Mouse (Mus musculus): Measurements from ENCODE around the gene Vps37c. TPM values are rescaled to one million over a fixed set of nuclear protein-coding genes. Genes with fewer than 3 reads are reported as not detected.
A peak's percentile ranks its signal among the peaks of the same experiment; 100 is the strongest.

The Vps37c gene
- 11.7 and 12.1 TPM in 2 replicates for polyA plus RNA-seq (2015; fragmentation: Nextera tagmentation; extraction: Ambion mirVana)

DNA sequence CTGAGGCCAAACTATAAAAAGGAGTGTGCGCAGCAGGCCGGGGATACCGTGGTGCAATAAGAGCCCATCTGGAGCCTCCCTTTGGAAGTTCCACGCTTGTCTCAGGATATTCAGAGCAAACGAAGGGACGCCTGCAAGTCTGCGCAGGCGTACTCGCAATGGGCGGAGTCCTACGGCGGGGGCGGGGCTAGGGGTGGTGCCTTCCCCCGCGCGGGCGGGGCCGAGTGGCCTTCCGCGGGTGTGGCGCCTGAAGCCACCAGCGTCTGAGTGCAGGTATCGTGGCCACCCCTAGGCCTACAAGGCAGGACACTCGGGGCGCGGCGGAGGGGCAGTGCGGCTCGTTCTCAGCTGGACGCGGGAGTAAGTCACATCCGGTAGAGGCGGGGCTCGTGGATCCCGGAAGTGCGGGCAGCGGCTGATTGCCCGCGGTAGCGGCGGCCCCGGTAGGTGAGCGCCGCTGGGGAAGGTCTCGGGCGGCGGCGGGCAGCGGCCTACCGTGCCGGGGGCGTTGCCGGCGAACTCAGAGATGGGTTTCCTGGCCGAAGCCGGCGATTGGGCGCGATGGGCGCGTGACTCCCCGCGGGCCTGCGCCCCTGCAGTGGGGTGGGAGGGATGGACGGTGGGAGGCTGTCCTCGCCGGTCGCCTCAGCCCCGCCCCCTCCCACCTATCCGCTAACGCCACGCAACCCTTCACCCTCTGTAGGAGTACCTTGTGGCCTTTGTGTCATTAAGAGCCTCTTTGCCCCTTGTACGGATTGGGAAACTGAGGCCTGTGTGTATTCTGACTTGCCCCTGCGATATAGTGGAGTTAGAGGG is at the start of gene Vps37c:
Gene Vps37c (plus strand): TSS at position 199 of the 816 bp plus-strand sequence.
- WGBS (ENCODE audit: insufficient replicate concordance): 0% methylated on average over 73 of the region's 74 CpGs
- ATAC-seq (ENCODE audit: low read depth): peak; percentile 92
- H3K4me1 ChIP-seq (ENCODE audit: control insufficient read depth, low read depth, low read length): peaks cover 48% of the 10 kb centered on the region
- peak within 1 kb of the TSS; percentile 79 for H3K4me2 ChIP-seq (ENCODE audit: low read depth, low read length)
- peak within 1 kb of the TSS; percentile 97 for H3K27ac ChIP-seq (ENCODE audit: low read length)
- H3K4me3 ChIP-seq (ENCODE audit: low read depth, low read length): peak within 1 kb of the TSS; percentile 88
- no peaks in the 10 kb centered on the region for H3K36me3 ChIP-seq (ENCODE audit: control insufficient read depth, insufficient read depth)
- no peaks in the 10 kb centered on the region for H3K9me3 ChIP-seq (replicated peaks; ENCODE audit: control insufficient read depth, low read length)
- H3K9ac ChIP-seq (ENCODE audit: low read depth, low read length): peak within 1 kb of the TSS; percentile 87
- H3K27me3 ChIP-seq (ENCODE audit: control insufficient read depth, insufficient read depth, low read depth, low read length): no peaks in the 10 kb centered on the region

DNA sequence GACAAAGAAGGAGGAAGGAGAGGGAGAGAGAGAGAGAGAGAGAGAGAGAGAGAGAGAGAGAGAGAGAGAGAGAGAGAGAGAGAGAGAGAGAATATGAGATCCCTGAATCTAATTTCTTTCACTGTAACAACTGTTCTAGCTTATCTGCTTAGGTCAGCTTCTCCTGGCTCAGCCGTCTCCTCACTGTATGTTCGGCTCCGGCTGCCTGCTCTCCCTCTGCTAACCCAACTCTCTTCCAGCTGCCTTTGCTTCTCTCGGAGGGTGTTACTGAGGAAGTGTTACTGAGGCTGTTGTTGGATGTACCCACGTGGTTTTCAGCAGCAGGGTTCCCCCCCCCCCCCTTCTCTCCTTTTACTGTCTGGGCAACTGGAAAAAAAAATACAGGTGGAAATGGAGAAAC is 48.5 kb upstream of the Vps37c start:
- 10% methylated on average over 5 of the region's 5 CpGs for WGBS (ENCODE audit: insufficient replicate concordance)
- Histone ChIP-seq H3K27me3 (ENCODE audit: control insufficient read depth, insufficient read depth, low read depth, low read length) (no peaks in the 10 kb centered on the region), H3K9ac (ENCODE audit: low read depth, low read length) (no peak overlapping the region), H3K27ac (ENCODE audit: low read length) (0 out of 2 replicates have a peak overlapping the region, but pooled peaks have one; percentile 42), H3K4me2 (ENCODE audit: low read depth, low read length) (peak overlapping the region; percentile 26; the same call in 1 of the 2 replicates), H3K36me3 (ENCODE audit: control insufficient read depth, insufficient read depth) (no peaks in the 10 kb centered on the region), H3K9me3 (replicated peaks; ENCODE audit: control insufficient read depth, low read length) (no peaks in the 10 kb centered on the region), H3K4me3 (ENCODE audit: low read depth, low read length) (no peak overlapping the region), H3K4me1 (ENCODE audit: control insufficient read depth, low read depth, low read length) (peaks cover 34% of the 10 kb centered on the region)
- ATAC-seq (ENCODE audit: low read depth): peak; percentile 58; the same call in 1 of the 2 replicates

DNA sequence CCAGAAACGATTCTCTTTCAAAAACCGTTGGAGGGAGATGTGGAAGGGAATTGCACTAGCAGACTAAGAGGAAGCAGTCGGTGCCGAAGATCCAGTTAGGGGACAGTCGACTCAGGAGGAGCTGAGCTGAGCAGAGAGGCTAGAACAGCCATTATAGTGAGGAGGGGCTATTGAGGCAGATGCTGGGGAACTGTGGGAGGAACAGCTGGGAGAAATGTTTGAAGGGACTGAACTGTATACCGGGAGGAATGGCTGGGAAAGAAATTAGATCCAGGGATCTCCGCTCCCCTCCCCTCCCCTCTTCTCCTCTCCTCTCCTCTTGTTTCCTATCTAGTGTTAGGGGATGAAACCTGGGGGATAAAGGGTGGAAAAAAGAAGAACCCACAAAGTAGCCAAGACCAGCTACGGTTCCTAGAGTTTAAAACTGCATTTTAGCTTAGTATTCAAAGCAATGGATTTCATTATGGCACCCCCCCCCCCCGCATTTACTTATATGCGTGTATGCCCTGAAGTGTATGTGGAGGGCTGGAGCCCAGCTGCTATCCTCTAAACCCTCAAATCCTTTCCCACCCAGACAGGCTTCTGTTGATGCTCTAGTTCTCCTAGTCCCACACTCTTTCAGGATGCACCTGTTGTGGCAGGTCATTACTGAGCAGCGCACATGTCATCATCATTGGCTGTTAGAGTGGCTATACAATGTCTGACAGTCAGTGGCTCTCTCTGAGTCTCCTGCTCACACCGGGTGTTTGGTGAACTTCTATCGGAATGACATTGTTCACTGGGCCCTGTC is 47.8 kb upstream of the Vps37c start:
- Histone ChIP-seq H3K27me3 (ENCODE audit: control insufficient read depth, insufficient read depth, low read depth, low read length) (no peaks in the 10 kb centered on the region), H3K4me2 (ENCODE audit: low read depth, low read length) (no peak overlapping the region), H3K4me1 (ENCODE audit: control insufficient read depth, low read depth, low read length) (peaks cover 27% of the 10 kb centered on the region), H3K36me3 (ENCODE audit: control insufficient read depth, insufficient read depth) (no peaks in the 10 kb centered on the region), H3K27ac (ENCODE audit: low read length) (no peak overlapping the region), H3K9me3 (replicated peaks; ENCODE audit: control insufficient read depth, low read length) (no peaks in the 10 kb centered on the region), H3K4me3 (ENCODE audit: low read depth, low read length) (no peak overlapping the region), H3K9ac (ENCODE audit: low read depth, low read length) (no peak overlapping the region)
- WGBS (ENCODE audit: insufficient replicate concordance): 46% methylated on average over 13 of the region's 13 CpGs
- ATAC-seq (ENCODE audit: low read depth): no peak

DNA sequence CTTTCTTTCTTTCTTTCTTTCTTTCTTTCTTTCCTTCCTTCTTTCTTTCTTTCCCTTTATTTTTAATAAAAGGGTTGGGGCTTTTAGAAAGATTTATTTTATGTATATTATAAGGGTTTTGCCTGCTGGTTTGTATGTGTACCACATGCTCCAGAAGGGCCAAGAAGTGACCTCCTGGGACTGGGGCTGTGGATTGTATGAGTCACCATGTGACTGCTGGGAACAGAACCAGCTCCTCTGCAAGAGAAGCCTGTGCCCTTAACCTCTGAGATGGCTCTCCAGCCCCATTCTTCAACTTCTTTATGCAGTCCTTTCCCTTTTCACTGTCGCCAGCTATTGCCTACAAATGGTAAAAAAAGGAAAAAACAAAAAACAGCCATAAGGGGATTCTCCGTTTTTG is 42.9 kb upstream of the Vps37c start:
- WGBS (ENCODE audit: insufficient replicate concordance): 81% methylated on average over 2 of the region's 2 CpGs
- no peak for ATAC-seq (ENCODE audit: low read depth)
- Histone ChIP-seq H3K4me3 (ENCODE audit: low read depth, low read length) (no peak overlapping the region), H3K36me3 (ENCODE audit: control insufficient read depth, insufficient read depth) (no peaks in the 10 kb centered on the region; the same call in 1 of the 2 replicates), H3K27me3 (ENCODE audit: control insufficient read depth, insufficient read depth, low read depth, low read length) (no peaks in the 10 kb centered on the region), H3K4me2 (ENCODE audit: low read depth, low read length) (no peak overlapping the region), H3K4me1 (ENCODE audit: control insufficient read depth, low read depth, low read length) (peaks cover 5% of the 10 kb centered on the region), H3K27ac (ENCODE audit: low read length) (no peak overlapping the region), H3K9ac (ENCODE audit: low read depth, low read length) (no peak overlapping the region), H3K9me3 (replicated peaks; ENCODE audit: control insufficient read depth, low read length) (no peaks in the 10 kb centered on the region)

DNA sequence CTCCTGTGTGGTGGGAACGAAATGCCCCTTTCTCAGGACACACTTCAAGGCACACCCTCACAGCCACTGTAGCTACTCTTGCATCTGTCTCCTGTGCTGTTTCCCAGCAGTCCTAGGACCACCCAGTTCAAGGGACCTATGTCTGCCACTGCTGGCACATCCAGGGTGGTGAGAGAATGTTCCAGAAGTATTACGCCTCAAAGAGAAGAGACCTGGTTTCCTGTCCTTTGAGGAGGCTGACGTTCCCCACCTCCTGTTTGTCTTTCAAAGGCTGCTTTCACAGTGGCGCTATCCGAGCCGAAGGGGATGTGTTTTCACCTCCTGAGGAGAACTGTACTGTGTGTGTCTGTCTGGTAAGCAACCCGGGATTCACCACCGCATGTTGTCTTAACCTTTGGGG is 40.4 kb upstream of the Vps37c start:
- peaks cover 4% of the 10 kb centered on the region for H3K4me1 ChIP-seq (ENCODE audit: control insufficient read depth, low read depth, low read length)
- no peak overlapping the region for H3K4me2 ChIP-seq (ENCODE audit: low read depth, low read length)
- ATAC-seq (ENCODE audit: low read depth): no peak
- WGBS (ENCODE audit: insufficient replicate concordance): 67% methylated on average over 8 of the region's 8 CpGs
- no peak overlapping the region for H3K9ac ChIP-seq (ENCODE audit: low read depth, low read length)
- H3K27me3 ChIP-seq (ENCODE audit: control insufficient read depth, insufficient read depth, low read depth, low read length): no peaks in the 10 kb centered on the region
- no peaks in the 10 kb centered on the region for H3K9me3 ChIP-seq (replicated peaks; ENCODE audit: control insufficient read depth, low read length)
- no peak overlapping the region for H3K27ac ChIP-seq (ENCODE audit: low read length)
- no peak overlapping the region for H3K4me3 ChIP-seq (ENCODE audit: low read depth, low read length)
- no peaks in the 10 kb centered on the region; the same call in none of the 2 replicates for H3K36me3 ChIP-seq (ENCODE audit: control insufficient read depth, insufficient read depth)

DNA sequence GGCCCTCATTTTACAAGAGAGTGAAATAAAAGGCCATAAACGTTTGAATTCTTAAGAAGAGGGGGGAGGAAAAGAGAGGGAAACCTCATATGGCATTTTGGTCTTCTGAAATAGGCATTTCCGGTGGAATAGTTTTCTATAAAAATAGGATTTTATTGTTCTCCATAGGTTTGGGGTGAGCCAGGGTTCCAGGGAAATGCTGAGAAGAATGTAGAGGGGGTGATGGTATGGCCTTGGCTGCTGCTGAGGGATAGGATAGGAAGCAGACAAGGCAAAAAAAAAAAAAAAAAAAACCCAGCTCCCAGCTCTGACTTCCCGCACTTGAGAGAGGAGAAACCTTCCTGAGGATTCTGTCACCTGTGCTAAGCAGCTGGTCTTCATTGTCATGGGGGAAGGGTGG is 32.5 kb upstream of the Vps37c start:
- Histone ChIP-seq H3K27me3 (ENCODE audit: control insufficient read depth, insufficient read depth, low read depth, low read length) (no peaks in the 10 kb centered on the region), H3K9ac (ENCODE audit: low read depth, low read length) (peak overlapping the region; percentile 1), H3K27ac (ENCODE audit: low read length) (peak overlapping the region; percentile 92), H3K9me3 (replicated peaks; ENCODE audit: control insufficient read depth, low read length) (no peaks in the 10 kb centered on the region), H3K4me2 (ENCODE audit: low read depth, low read length) (no peak overlapping the region), H3K36me3 (ENCODE audit: control insufficient read depth, insufficient read depth) (no peaks in the 10 kb centered on the region; the same call in 1 of the 2 replicates), H3K4me3 (ENCODE audit: low read depth, low read length) (no peak overlapping the region), H3K4me1 (ENCODE audit: control insufficient read depth, low read depth, low read length) (peaks cover 57% of the 10 kb centered on the region)
- no peak for ATAC-seq (ENCODE audit: low read depth)
- WGBS (ENCODE audit: insufficient replicate concordance): 64% methylated on average over 3 of the region's 3 CpGs

DNA sequence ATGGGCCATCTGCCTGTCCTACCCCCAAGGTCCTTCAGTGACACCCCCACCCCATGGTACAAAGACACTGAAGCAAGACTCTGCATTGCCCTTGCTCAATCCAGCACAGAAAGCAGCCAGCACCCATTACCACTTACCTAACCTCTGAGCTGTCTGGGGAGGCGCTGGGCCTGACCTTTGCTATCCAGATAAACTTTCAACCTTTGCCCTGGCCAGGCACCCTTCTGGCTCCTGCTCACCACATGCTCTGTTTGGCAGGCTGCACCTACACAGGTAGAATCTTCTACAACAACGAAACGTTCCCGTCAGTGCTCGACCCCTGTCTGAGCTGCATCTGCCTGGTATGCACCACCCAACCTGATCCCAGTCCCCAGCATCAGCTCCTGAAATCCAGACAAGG is 30.8 kb upstream of the Vps37c start:
- Histone ChIP-seq H3K9ac (ENCODE audit: low read depth, low read length) (peak overlapping the region; percentile 17; the same call in 1 of the 2 replicates), H3K4me1 (ENCODE audit: control insufficient read depth, low read depth, low read length) (peaks cover 70% of the 10 kb centered on the region), H3K9me3 (replicated peaks; ENCODE audit: control insufficient read depth, low read length) (no peaks in the 10 kb centered on the region), H3K4me3 (ENCODE audit: low read depth, low read length) (no peak overlapping the region), H3K4me2 (ENCODE audit: low read depth, low read length) (no peak overlapping the region), H3K27me3 (ENCODE audit: control insufficient read depth, insufficient read depth, low read depth, low read length) (no peaks in the 10 kb centered on the region), H3K27ac (ENCODE audit: low read length) (peak overlapping the region; percentile 92), H3K36me3 (ENCODE audit: control insufficient read depth, insufficient read depth) (no peaks in the 10 kb centered on the region)
- 72% methylated on average over 5 of the region's 5 CpGs for WGBS (ENCODE audit: insufficient replicate concordance)
- peak; percentile 65 for ATAC-seq (ENCODE audit: low read depth)

DNA sequence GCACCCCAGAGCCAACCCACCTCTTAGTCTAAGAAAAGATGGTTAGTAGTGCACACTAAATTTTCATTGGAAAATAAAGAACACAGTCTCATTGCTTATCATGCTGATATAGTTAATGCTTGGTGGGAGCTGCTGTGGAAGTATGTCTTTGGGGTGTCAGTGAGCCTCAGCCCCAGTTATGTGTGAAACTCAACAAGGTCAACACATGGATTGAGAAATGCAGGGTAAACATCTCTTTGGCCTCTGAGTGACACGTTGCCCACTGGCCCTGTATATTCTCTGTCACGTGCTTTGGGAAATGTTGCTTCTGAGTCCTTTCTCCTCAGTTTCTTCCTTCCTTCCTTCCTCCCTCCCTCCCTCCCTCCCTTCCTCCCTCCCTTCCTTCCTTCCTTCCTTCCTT is 30.1 kb upstream of the Vps37c start:
- Histone ChIP-seq H3K4me1 (ENCODE audit: control insufficient read depth, low read depth, low read length) (peaks cover 74% of the 10 kb centered on the region), H3K4me2 (ENCODE audit: low read depth, low read length) (no peak overlapping the region), H3K27me3 (ENCODE audit: control insufficient read depth, insufficient read depth, low read depth, low read length) (no peaks in the 10 kb centered on the region), H3K9ac (ENCODE audit: low read depth, low read length) (peak overlapping the region; percentile 17; the same call in 1 of the 2 replicates), H3K9me3 (replicated peaks; ENCODE audit: control insufficient read depth, low read length) (no peaks in the 10 kb centered on the region), H3K27ac (ENCODE audit: low read length) (peak overlapping the region; percentile 92), H3K36me3 (ENCODE audit: control insufficient read depth, insufficient read depth) (no peaks in the 10 kb centered on the region), H3K4me3 (ENCODE audit: low read depth, low read length) (no peak overlapping the region)
- ATAC-seq (ENCODE audit: low read depth): 0 out of 2 replicates have a peak, but pooled peaks have one; percentile 19
- WGBS (ENCODE audit: insufficient replicate concordance): 64% methylated on average over 2 of the region's 2 CpGs

All from liver, embryonic 16.5 days (tissue).